ENCODE assay signal across 19 mouse cellular contexts in the genomic region with DNA sequence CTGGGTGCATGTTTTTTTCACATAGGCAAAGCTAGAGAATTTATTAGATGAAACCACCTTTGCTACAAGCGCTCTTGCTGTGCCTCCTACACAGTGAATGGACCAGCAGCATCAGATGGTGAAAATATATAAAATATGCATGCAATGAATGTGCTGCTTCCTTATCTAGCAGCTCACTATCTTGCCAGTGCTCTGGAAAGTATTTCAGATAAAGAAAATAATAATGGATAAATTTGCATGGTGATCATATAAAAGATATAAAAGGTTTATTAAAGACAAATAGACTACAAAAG.
"Had no signal": no experiment of that assay in that cellular context is flagged by ENCODE, and none has a peak within 500 bp of the region (broad histone marks: within the 10 kb centered on the region; RNA-seq: fewer than 3 reads in every experiment).

No protein-coding gene starts in this region.

- ATAC-seq: liver, embryonic 12.5 days had no signal

- H3K4me2 ChIP-seq: limb, embryonic 13.5 days; liver, embryonic 12.5 days; liver, embryonic 15.5 days; lung, embryonic 15.5 days; neural tube, embryonic 13.5 days; stomach, embryonic 15.5 days had no signal

- H3K9ac ChIP-seq: limb, embryonic 13.5 days; liver, embryonic 12.5 days; liver, embryonic 15.5 days; lung, embryonic 15.5 days; neural tube, embryonic 13.5 days; stomach, embryonic 15.5 days had no signal

- DNase-seq: kidney, adult 18-20 months; kidney, postnatal 14 days; layer of hippocampus, postnatal 36 days; liver; lung, adult 18-20 months; lung, postnatal 10 days; lung, postnatal 36 days; spleen, adult 18-20 months; thymus, postnatal 25 days had no signal

- H3K9me3 ChIP-seq: limb, embryonic 10.5 days; limb, embryonic 13.5 days; liver, embryonic 12.5 days; liver, embryonic 15.5 days; lung, embryonic 15.5 days; megakaryocyte, embryonic 14.5 days; midbrain, embryonic 10.5 days; neural tube, embryonic 13.5 days; stomach, embryonic 15.5 days had no signal

- H3K27ac ChIP-seq: limb, embryonic 10.5 days; limb, embryonic 13.5 days; liver, embryonic 12.5 days; liver, embryonic 15.5 days; lung, embryonic 15.5 days; midbrain, embryonic 10.5 days; neural tube, embryonic 13.5 days; stomach, embryonic 15.5 days had no signal

- H3K36me3 ChIP-seq: limb, embryonic 10.5 days; limb, embryonic 13.5 days; liver, embryonic 12.5 days; liver, embryonic 15.5 days; lung, embryonic 15.5 days; midbrain, embryonic 10.5 days; neural tube, embryonic 13.5 days; stomach, embryonic 15.5 days had no signal

- H3K4me1 ChIP-seq: limb, embryonic 10.5 days; limb, embryonic 13.5 days; liver, embryonic 12.5 days; liver, embryonic 15.5 days; lung, embryonic 15.5 days; megakaryocyte, embryonic 14.5 days; midbrain, embryonic 10.5 days; neural tube, embryonic 13.5 days; stomach, embryonic 15.5 days had no signal

- H3K4me3 ChIP-seq: limb, embryonic 10.5 days; limb, embryonic 13.5 days; liver, embryonic 12.5 days; liver, embryonic 15.5 days; lung, embryonic 15.5 days; megakaryocyte, embryonic 14.5 days; midbrain, embryonic 10.5 days; myocyte; neural tube, embryonic 13.5 days; stomach, embryonic 15.5 days had no signal

- H3K27me3 ChIP-seq: limb, embryonic 13.5 days; liver, embryonic 12.5 days; liver, embryonic 15.5 days; lung, embryonic 15.5 days; megakaryocyte, embryonic 14.5 days; neural tube, embryonic 13.5 days; stomach, embryonic 15.5 days had no signal
